Mouse (Mus musculus): Measurements from ENCODE around the gene Szt2. TPM values are rescaled to one million over a fixed set of nuclear protein-coding genes. Genes with fewer than 3 reads are reported as not detected.

The Szt2 gene
- 47.0 and 48.1 TPM in 2 replicates for polyA plus RNA-seq (2012; rRNA removed)

- Histone ChIP-seq H3K27ac (ENCODE audit: insufficient read depth, low read length) (peak within 1 kb of the TSS; percentile 87), H3K27me3 (ENCODE audit: control insufficient read depth, insufficient read depth, low read length) (no peaks in the 10 kb centered on the region), H3K36me3 (ENCODE audit: control insufficient read depth, insufficient read depth, low read length) (peaks cover 21% of the 10 kb centered on the region), H3K4me1 (ENCODE audit: control insufficient read depth, insufficient read depth, insufficient read length) (peaks cover 5% of the 10 kb centered on the region; the same call in 1 of the 2 replicates), H3K4me3 (ENCODE audit: extremely low read depth, insufficient read depth, insufficient read length) (peak within 1 kb of the TSS; percentile 94)
- peak; percentile 85 to 92 for DNase-seq (ENCODE audit: low read depth in 1 of 2, low spot score in 2 of 2)
- TF ChIP-seq POLR2A (IDR thresholded peaks at IDR 0.05; ENCODE audit: low read depth, low read length) (peak; percentile 67), CTCF (IDR thresholded peaks at IDR 0.05; ENCODE audit: extremely low read depth, insufficient read depth, insufficient read length, insufficient replicate concordance) (no peak)
- WGBS, result under 1% methylated on average over 53 of the region's 53 CpGs
These were observed at the start of gene Szt2, which contains the start of gene Med8 for GRCm38 (mm10) chr4:118409142-118409900. Gene Szt2, minus strand, starts transcription at chr4:118409273. Gene Med8, plus strand, starts transcription at chr4:118409337.

DNA sequence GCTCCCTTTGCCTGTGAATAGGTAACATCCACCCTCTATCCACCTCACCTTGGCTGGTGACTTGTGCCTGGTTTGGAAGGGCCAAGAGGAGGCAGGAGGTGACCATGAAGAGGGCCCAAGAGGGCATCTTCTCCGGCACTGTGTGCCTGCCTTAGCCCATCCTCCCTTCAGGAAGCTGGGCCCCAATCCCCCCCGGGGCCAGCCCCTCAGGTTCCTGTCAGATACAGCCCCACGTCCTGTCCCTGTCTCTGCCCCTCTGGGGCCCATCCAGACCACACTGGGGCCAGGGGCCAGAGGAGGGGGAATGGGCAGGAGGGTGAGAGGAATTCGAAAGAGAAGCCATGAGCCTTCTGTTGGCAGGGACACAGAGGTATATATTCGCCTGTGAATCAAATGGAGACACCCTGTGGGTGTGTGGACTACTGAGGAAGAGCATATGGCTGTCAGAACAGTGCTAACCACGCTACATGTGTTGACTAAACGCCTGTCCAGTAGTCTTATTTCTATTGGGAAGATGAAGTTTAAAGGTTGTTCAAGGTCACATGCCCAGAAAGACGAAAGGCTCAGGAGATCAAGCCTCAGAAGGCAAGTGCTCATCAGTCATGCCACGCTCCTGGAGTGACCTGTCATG, 48.4 kb upstream of the Szt2 start, which contains the start of gene Mpl:
TSS of gene Mpl (minus strand) at position 169 of the 631 bp plus-strand sequence.
- no peak within 1 kb of the TSS for H3K4me3 ChIP-seq (ENCODE audit: extremely low read depth, insufficient read depth, insufficient read length)
- WGBS, result 36% methylated on average over 9 of the region's 9 CpGs
- H3K27ac ChIP-seq (ENCODE audit: insufficient read depth, low read length), result no peak within 1 kb of the TSS
- DNase-seq (ENCODE audit: low read depth in 1 of 2, low spot score in 2 of 2), result no peak
- no peaks in the 10 kb centered on the region for H3K4me1 ChIP-seq (ENCODE audit: control insufficient read depth, insufficient read depth, insufficient read length)
- no peaks in the 10 kb centered on the region for H3K36me3 ChIP-seq (ENCODE audit: control insufficient read depth, insufficient read depth, low read length)
- H3K27me3 ChIP-seq (ENCODE audit: control insufficient read depth, insufficient read depth, low read length), result no peaks in the 10 kb centered on the region
- TF ChIP-seq POLR2A (IDR thresholded peaks at IDR 0.05; ENCODE audit: low read depth, low read length), result no peak
- TF ChIP-seq CTCF (IDR thresholded peaks at IDR 0.05; ENCODE audit: extremely low read depth, insufficient read depth, insufficient read length, insufficient replicate concordance), result no peak

DNA sequence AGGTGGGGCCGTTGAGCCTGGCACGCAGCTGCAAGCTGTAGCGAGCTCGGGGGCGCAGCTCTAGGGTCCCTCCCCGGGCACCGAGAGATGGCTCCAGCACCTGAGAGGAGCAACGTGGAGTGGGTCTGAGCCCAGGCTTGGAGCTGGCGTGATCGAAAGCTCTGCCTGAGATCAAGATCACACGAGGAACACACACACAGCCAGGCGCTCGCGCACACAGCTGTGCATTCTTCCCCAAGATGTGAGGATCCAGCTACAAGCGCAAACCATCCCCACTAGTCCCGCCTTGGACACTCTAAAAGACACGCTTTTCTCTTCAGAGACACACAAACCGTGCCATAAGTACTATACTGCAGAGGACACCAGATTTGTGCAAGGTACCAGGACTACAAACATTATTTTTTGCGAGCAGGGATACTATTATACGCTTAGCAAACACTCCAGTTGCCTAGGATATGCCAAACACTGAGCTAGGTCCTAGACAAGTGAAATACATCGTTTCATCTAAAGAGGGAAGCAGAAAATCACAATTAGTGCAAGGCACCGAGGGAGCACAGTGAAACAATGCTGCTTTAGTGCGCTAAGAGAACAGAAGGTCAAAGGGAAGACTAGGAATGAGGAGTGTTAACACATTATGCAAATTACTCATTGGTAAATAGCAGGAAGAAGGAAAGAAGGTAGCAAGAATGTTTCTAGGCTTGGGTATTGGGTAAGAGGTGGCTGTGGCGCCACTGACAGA, 37.5 kb upstream of the Szt2 start:
- no peak for TF ChIP-seq CTCF (IDR thresholded peaks at IDR 0.05; ENCODE audit: extremely low read depth, insufficient read depth, insufficient read length, insufficient replicate concordance)
- TF ChIP-seq POLR2A (IDR thresholded peaks at IDR 0.05; ENCODE audit: low read depth, low read length), result no peak
- Histone ChIP-seq H3K27ac (ENCODE audit: insufficient read depth, low read length) (no peak overlapping the region), H3K4me3 (ENCODE audit: extremely low read depth, insufficient read depth, insufficient read length) (no peak overlapping the region), H3K36me3 (ENCODE audit: control insufficient read depth, insufficient read depth, low read length) (no peaks in the 10 kb centered on the region), H3K4me1 (ENCODE audit: control insufficient read depth, insufficient read depth, insufficient read length) (no peaks in the 10 kb centered on the region; the same call in 1 of the 2 replicates), H3K27me3 (ENCODE audit: control insufficient read depth, insufficient read depth, low read length) (no peaks in the 10 kb centered on the region)
- WGBS, result 85% methylated on average over 24 of the region's 24 CpGs
- no peak for DNase-seq (ENCODE audit: low read depth in 1 of 2, low spot score in 2 of 2)

DNA sequence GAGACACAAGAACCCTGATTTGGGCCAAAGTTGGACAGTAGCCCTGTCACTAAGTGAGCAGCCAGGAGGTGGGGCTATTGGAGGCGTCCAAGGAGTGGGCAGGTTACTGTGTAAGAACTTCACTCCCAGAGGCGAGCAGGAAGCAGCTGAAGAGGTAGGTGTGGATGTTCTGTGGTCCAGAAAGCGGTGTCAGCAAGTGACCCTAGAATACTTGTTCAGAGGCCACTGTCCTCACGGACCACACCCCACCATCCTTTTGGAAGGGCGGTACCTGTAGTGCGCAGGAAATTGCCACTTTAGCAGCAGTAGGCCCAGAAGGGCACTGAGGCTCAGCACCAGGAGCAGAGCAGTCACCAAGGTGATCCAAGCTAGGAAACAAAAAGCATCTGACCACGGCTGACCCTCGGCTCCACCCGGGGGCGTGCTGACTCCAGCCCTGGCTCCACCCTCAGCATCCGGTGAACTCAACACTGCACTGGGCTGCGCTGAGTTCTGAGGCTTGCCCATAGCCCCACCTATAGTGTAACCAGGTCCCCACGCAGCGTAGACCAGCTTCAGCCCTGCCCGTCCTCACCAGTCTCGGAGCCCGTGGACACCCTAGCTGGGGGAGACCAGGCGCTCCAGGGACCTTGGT, 36.8 kb upstream of the Szt2 start:
- H3K4me1 ChIP-seq (ENCODE audit: control insufficient read depth, insufficient read depth, insufficient read length), result no peaks in the 10 kb centered on the region; the same call in 1 of the 2 replicates
- 86% methylated on average over 18 of the region's 18 CpGs for WGBS
- no peak for TF ChIP-seq POLR2A (IDR thresholded peaks at IDR 0.05; ENCODE audit: low read depth, low read length)
- no peak for TF ChIP-seq CTCF (IDR thresholded peaks at IDR 0.05; ENCODE audit: extremely low read depth, insufficient read depth, insufficient read length, insufficient replicate concordance)
- H3K27me3 ChIP-seq (ENCODE audit: control insufficient read depth, insufficient read depth, low read length), result no peaks in the 10 kb centered on the region
- no peaks in the 10 kb centered on the region for H3K36me3 ChIP-seq (ENCODE audit: control insufficient read depth, insufficient read depth, low read length)
- no peak overlapping the region for H3K27ac ChIP-seq (ENCODE audit: insufficient read depth, low read length)
- H3K4me3 ChIP-seq (ENCODE audit: extremely low read depth, insufficient read depth, insufficient read length), result no peak overlapping the region
- DNase-seq (ENCODE audit: low read depth in 1 of 2, low spot score in 2 of 2), result no peak

DNA sequence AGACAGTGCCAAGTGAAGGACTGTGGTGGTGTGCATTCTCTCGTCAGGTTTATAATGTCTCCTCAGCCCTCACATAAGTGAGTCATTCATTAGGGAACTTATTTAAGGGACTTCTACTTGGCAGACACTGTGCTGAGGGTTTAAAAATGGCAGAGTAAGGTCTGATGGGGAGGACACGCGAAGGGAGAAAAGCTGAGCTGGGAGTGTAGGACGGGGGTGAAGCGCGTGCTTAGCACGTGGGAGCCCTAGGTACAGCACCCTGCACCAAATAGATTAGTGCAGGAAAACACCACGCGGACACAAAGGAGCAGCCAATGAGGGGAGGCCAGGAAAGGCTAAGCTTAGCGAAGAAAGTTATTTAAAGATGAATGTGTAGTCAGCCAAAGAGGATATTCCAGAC, 36.0 kb upstream of the Szt2 start:
- WGBS, result 90% methylated on average over 10 of the region's 10 CpGs
- Histone ChIP-seq H3K4me1 (ENCODE audit: control insufficient read depth, insufficient read depth, insufficient read length) (no peaks in the 10 kb centered on the region; the same call in 1 of the 2 replicates), H3K36me3 (ENCODE audit: control insufficient read depth, insufficient read depth, low read length) (no peaks in the 10 kb centered on the region), H3K27ac (ENCODE audit: insufficient read depth, low read length) (no peak overlapping the region), H3K27me3 (ENCODE audit: control insufficient read depth, insufficient read depth, low read length) (no peaks in the 10 kb centered on the region), H3K4me3 (ENCODE audit: extremely low read depth, insufficient read depth, insufficient read length) (no peak overlapping the region)
- no peak for DNase-seq (ENCODE audit: low read depth in 1 of 2, low spot score in 2 of 2)
- no peak for TF ChIP-seq CTCF (IDR thresholded peaks at IDR 0.05; ENCODE audit: extremely low read depth, insufficient read depth, insufficient read length, insufficient replicate concordance)
- no peak for TF ChIP-seq POLR2A (IDR thresholded peaks at IDR 0.05; ENCODE audit: low read depth, low read length)

GRCm38 (mm10) chr4:118437829-118438253, 28.8 kb upstream of the Szt2 start:
- Histone ChIP-seq H3K27me3 (ENCODE audit: control insufficient read depth, insufficient read depth, low read length) (no peaks in the 10 kb centered on the region), H3K36me3 (ENCODE audit: control insufficient read depth, insufficient read depth, low read length) (0 out of 2 replicates have a peak, but pooled peaks cover 2% of the 10 kb centered on the region), H3K4me3 (ENCODE audit: extremely low read depth, insufficient read depth, insufficient read length) (peak overlapping the region; percentile 86), H3K27ac (ENCODE audit: insufficient read depth, low read length) (peak overlapping the region; percentile 87), H3K4me1 (ENCODE audit: control insufficient read depth, insufficient read depth, insufficient read length) (peaks cover 13% of the 10 kb centered on the region; the same call in 1 of the 2 replicates)
- peak in 1 of 2 experiments; percentile 12 for DNase-seq (ENCODE audit: low read depth in 1 of 2, low spot score in 2 of 2)
- TF ChIP-seq CTCF (IDR thresholded peaks at IDR 0.05; ENCODE audit: extremely low read depth, insufficient read depth, insufficient read length, insufficient replicate concordance), result no peak
- no peak for TF ChIP-seq POLR2A (IDR thresholded peaks at IDR 0.05; ENCODE audit: low read depth, low read length)
- WGBS, result 17% methylated on average over 12 of the region's 12 CpGs

Measured in spleen, adult 2 months (tissue).